Mouse (Mus musculus): Measurements from ENCODE around the gene Rdx. TPM values are rescaled to one million over a fixed set of nuclear protein-coding genes. Genes with fewer than 3 reads are reported as not detected.

Rdx gene
- polyA plus RNA-seq, 1 experiment from 2014 or later = 145 TPM

DNA sequence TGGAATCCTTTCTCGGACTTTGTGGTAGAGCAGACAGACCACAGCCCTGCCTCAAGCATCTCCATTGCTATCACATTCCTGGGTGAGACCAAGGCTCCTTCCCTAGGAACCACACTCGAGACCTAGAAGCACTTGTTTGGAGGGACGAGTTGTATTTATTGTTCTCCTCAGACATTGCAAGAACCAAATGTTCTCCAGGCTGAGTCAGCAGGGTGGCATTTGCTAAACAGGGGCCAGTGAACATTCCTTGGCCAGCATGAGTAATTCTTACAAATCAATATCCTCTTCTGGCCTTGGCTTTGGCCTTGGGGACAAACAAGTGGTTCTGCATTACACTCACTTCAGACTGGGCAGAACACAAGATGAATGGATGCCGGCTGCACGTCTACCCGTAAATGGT, 58.5 kb downstream of the Rdx start:
- no peaks in the 10 kb centered on the region for H3K36me3 ChIP-seq (ENCODE audit: control insufficient read depth, insufficient read depth, low read length)
- 88% methylated on average over 6 of the region's 6 CpGs for WGBS
- DNase-seq (ENCODE audit: low spot score) = no peak
- H3K4me2 ChIP-seq (ENCODE audit: low read depth, low read length) = no peak overlapping the region
- no peaks in the 10 kb centered on the region for H3K9me3 ChIP-seq (ENCODE audit: control insufficient read depth, low read length)
- no peak for ATAC-seq (ENCODE audit: low read depth)
- H3K4me3 ChIP-seq (ENCODE audit: low read depth, low read length) = no peak overlapping the region
- H3K27me3 ChIP-seq (replicated peaks; ENCODE audit: control insufficient read depth, insufficient read depth, low read length) = no peaks in the 10 kb centered on the region
- H3K9ac ChIP-seq (ENCODE audit: low read depth, low read length) = no peak overlapping the region
- no peaks in the 10 kb centered on the region for H3K4me1 ChIP-seq (ENCODE audit: control insufficient read depth, insufficient read depth, low read length)
- no peak overlapping the region for H3K27ac ChIP-seq (replicated peaks; ENCODE audit: low read depth, low read length)

DNA sequence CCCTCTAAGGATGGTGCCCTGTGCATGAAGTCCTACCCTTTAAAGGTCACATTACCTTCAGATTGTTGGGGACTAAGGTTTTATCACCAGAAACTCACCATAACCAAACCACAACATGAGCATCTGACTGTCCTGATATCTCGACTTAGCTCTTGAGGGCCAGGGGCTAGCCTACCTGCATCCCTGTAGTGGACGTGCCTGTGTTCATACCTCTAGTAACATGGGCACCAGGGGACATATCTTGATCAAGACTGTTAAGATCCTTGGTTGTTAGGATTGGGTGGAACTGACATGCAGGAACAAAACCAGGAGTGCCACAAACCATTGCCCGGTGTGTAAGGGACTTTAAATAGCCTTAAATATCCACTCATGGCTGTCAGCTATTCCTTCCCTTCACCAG, 60.2 kb downstream of the Rdx start:
- DNase-seq (ENCODE audit: low spot score) (no peak), ATAC-seq (ENCODE audit: low read depth) (no peak)
- Histone ChIP-seq H3K9me3 (ENCODE audit: control insufficient read depth, low read length) (no peaks in the 10 kb centered on the region), H3K27me3 (replicated peaks; ENCODE audit: control insufficient read depth, insufficient read depth, low read length) (no peaks in the 10 kb centered on the region), H3K27ac (replicated peaks; ENCODE audit: low read depth, low read length) (no peak overlapping the region), H3K4me1 (ENCODE audit: control insufficient read depth, insufficient read depth, low read length) (no peaks in the 10 kb centered on the region), H3K4me2 (ENCODE audit: low read depth, low read length) (no peak overlapping the region), H3K9ac (ENCODE audit: low read depth, low read length) (no peak overlapping the region), H3K36me3 (ENCODE audit: control insufficient read depth, insufficient read depth, low read length) (no peaks in the 10 kb centered on the region), H3K4me3 (ENCODE audit: low read depth, low read length) (no peak overlapping the region)
- WGBS = 94% methylated on average over 3 of the region's 3 CpGs

DNA sequence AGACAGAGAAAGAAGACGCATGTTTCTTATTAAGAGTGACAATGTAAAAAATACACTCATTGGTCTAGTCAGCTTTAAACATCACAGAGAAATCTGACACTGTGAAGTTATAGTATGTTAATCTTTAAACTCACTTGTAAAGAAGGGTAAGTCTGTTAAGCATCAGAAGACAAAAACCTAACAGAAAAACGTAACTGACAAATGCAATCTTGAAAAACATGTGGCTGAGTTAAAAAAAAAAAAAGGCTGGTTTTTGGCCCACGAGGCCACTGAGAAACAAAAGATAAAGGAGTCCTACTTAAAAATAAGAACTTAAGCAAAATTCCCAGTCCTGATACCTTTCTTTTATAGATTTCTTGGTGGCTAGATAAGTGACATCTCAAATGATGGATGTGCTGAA, 63.8 kb downstream of the Rdx start:
- no peak for DNase-seq (ENCODE audit: low spot score)
- no peak for ATAC-seq (ENCODE audit: low read depth)
- Histone ChIP-seq H3K9me3 (ENCODE audit: control insufficient read depth, low read length) (no peaks in the 10 kb centered on the region), H3K4me2 (ENCODE audit: low read depth, low read length) (no peak overlapping the region), H3K4me1 (ENCODE audit: control insufficient read depth, insufficient read depth, low read length) (no peaks in the 10 kb centered on the region), H3K36me3 (ENCODE audit: control insufficient read depth, insufficient read depth, low read length) (peaks cover 10% of the 10 kb centered on the region), H3K9ac (ENCODE audit: low read depth, low read length) (no peak overlapping the region), H3K27me3 (replicated peaks; ENCODE audit: control insufficient read depth, insufficient read depth, low read length) (no peaks in the 10 kb centered on the region), H3K4me3 (ENCODE audit: low read depth, low read length) (no peak overlapping the region), H3K27ac (replicated peaks; ENCODE audit: low read depth, low read length) (no peak overlapping the region)
- WGBS = 39% methylated on average over 3 of the region's 3 CpGs

DNA sequence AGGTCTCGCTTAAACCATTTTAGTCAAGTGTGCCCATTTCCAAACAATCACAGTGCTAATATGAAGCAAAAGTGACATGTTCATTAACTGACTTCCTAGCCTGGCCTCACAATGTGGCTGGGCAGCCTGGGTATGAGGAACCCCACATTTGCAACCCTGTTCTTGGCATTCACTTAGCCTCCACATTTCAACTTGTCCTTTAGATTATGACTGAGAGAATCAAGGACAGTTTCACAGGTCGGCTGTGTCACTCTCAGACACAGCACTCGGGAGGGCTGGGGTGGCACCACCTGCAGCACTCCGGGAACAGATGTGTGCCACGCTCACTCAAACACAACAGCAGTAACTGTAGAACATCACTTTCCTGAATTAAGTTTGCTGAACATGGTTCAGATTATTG, 66.1 kb downstream of the Rdx start:
- 84% methylated on average over 5 of the region's 5 CpGs for WGBS
- Histone ChIP-seq H3K9ac (ENCODE audit: low read depth, low read length) (no peak overlapping the region), H3K4me1 (ENCODE audit: control insufficient read depth, insufficient read depth, low read length) (no peaks in the 10 kb centered on the region), H3K9me3 (ENCODE audit: control insufficient read depth, low read length) (no peaks in the 10 kb centered on the region), H3K27ac (replicated peaks; ENCODE audit: low read depth, low read length) (no peak overlapping the region), H3K27me3 (replicated peaks; ENCODE audit: control insufficient read depth, insufficient read depth, low read length) (no peaks in the 10 kb centered on the region), H3K4me2 (ENCODE audit: low read depth, low read length) (no peak overlapping the region), H3K4me3 (ENCODE audit: low read depth, low read length) (no peak overlapping the region), H3K36me3 (ENCODE audit: control insufficient read depth, insufficient read depth, low read length) (peaks cover 23% of the 10 kb centered on the region)
- DNase-seq (ENCODE audit: low spot score) (no peak), ATAC-seq (ENCODE audit: low read depth) (no peak)

DNA sequence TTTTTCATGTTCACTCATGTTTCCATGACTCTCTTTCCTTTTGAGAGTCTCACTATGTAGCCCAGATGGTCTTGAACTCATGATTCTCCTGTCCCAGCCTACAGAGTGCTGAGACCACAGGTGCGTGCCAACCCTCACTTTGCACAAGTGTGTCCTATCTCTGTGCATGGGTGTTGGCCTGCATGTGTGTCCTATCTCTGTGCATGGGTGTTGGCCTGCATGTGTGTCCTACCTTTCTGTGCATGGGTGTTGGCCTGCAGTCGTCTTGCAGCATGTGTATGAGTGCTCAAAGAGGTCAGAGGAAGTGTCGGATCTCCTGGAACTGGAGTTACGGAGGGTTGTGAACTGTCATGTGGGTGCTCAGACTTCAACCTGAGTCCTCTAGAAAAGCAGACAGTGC, 72.2 kb downstream of the Rdx start:
- Histone ChIP-seq H3K4me3 (ENCODE audit: low read depth, low read length) (no peak overlapping the region), H3K36me3 (ENCODE audit: control insufficient read depth, insufficient read depth, low read length) (peaks cover 39% of the 10 kb centered on the region), H3K9ac (ENCODE audit: low read depth, low read length) (no peak overlapping the region), H3K4me2 (ENCODE audit: low read depth, low read length) (no peak overlapping the region), H3K9me3 (ENCODE audit: control insufficient read depth, low read length) (no peaks in the 10 kb centered on the region), H3K27me3 (replicated peaks; ENCODE audit: control insufficient read depth, insufficient read depth, low read length) (no peaks in the 10 kb centered on the region), H3K4me1 (ENCODE audit: control insufficient read depth, insufficient read depth, low read length) (no peaks in the 10 kb centered on the region), H3K27ac (replicated peaks; ENCODE audit: low read depth, low read length) (no peak overlapping the region)
- DNase-seq (ENCODE audit: low spot score) (no peak), ATAC-seq (ENCODE audit: low read depth) (no peak)
- WGBS = 81% methylated on average over 4 of the region's 4 CpGs

DNA sequence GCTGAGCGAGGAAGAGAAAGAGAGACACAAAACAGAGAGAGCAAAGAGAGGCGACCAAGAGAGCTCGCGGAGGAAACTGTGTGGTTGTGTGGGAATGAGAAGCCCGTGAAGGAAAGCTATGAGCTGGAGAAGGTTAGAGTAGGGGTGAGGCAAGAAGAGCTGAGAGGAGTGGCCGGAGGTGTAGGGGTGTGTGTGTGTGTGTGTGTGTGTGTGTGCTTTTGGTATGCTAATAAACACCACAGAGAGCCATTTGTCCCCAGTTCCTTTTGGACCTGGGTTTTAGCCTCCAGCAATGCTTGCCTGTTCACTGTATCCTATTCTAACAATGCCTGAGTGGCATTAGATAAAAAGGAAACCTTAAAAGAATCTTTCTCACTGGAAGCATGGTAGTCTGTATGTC, 78.3 kb downstream of the Rdx start:
- Histone ChIP-seq H3K4me1 (ENCODE audit: control insufficient read depth, insufficient read depth, low read length) (no peaks in the 10 kb centered on the region), H3K27ac (replicated peaks; ENCODE audit: low read depth, low read length) (no peak overlapping the region), H3K36me3 (ENCODE audit: control insufficient read depth, insufficient read depth, low read length) (peaks cover 14% of the 10 kb centered on the region), H3K4me3 (ENCODE audit: low read depth, low read length) (no peak overlapping the region), H3K27me3 (replicated peaks; ENCODE audit: control insufficient read depth, insufficient read depth, low read length) (no peaks in the 10 kb centered on the region), H3K9ac (ENCODE audit: low read depth, low read length) (no peak overlapping the region), H3K4me2 (ENCODE audit: low read depth, low read length) (no peak overlapping the region), H3K9me3 (ENCODE audit: control insufficient read depth, low read length) (no peaks in the 10 kb centered on the region)
- ATAC-seq (ENCODE audit: low read depth) (no peak), DNase-seq (ENCODE audit: low spot score) (no peak)
- 94% methylated on average over 6 of the region's 6 CpGs for WGBS

DNA sequence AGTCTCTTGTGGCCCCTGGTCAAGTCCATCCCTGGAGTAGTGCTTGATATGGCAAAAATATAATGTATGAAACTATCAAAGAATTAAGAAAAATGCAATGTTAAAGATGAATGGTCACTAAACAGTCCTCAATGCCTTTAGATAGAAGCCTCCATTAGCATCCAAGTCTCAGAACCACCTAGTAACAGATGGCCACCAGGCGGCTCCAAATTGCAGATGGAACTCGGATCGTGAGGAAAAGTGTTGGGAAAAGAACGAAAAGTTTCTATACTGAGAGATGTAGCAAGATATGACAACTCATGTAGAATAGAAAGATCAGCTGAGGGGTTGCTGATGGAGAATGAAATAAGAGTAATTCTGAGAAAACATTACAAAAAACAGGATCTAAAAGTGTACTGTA, 83.4 kb downstream of the Rdx start:
- ATAC-seq (ENCODE audit: low read depth) = no peak
- Histone ChIP-seq H3K4me1 (ENCODE audit: control insufficient read depth, insufficient read depth, low read length) (no peaks in the 10 kb centered on the region), H3K9ac (ENCODE audit: low read depth, low read length) (no peak overlapping the region), H3K27ac (replicated peaks; ENCODE audit: low read depth, low read length) (no peak overlapping the region), H3K4me3 (ENCODE audit: low read depth, low read length) (no peak overlapping the region), H3K9me3 (ENCODE audit: control insufficient read depth, low read length) (no peaks in the 10 kb centered on the region), H3K4me2 (ENCODE audit: low read depth, low read length) (no peak overlapping the region), H3K27me3 (replicated peaks; ENCODE audit: control insufficient read depth, insufficient read depth, low read length) (no peaks in the 10 kb centered on the region), H3K36me3 (ENCODE audit: control insufficient read depth, insufficient read depth, low read length) (peaks cover 8% of the 10 kb centered on the region)
- DNase-seq (ENCODE audit: low spot score) = no peak
- 55% methylated on average over 4 of the region's 4 CpGs for WGBS

DNA sequence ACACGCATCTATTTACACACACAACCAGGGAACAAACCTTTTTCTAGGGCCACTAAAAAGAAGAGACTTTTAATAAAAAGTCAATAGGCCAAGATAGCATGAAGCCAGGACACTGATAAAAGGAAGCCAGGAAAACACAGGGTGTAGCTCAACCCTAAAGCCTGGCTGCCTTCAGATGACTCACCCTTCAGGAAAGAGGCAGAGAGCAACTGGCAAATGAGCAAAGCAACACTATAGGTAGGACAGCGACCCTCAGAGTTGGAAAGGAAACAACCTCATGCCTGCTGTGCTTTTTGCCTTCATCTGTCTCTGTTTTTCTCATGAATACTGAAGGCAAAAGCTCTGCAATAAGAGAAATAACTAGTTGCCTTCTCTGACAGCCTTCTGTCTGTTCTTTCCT, 85.8 kb downstream of the Rdx start:
- no peaks in the 10 kb centered on the region for H3K27me3 ChIP-seq (replicated peaks; ENCODE audit: control insufficient read depth, insufficient read depth, low read length)
- H3K4me1 ChIP-seq (ENCODE audit: control insufficient read depth, insufficient read depth, low read length) = no peaks in the 10 kb centered on the region
- H3K4me2 ChIP-seq (ENCODE audit: low read depth, low read length) = no peak overlapping the region
- no peak for ATAC-seq (ENCODE audit: low read depth)
- 85% methylated on average over 2 of the region's 2 CpGs for WGBS
- no peak overlapping the region for H3K27ac ChIP-seq (replicated peaks; ENCODE audit: low read depth, low read length)
- no peak overlapping the region for H3K4me3 ChIP-seq (ENCODE audit: low read depth, low read length)
- no peak overlapping the region for H3K9ac ChIP-seq (ENCODE audit: low read depth, low read length)
- DNase-seq (ENCODE audit: low spot score) = no peak
- no peaks in the 10 kb centered on the region for H3K36me3 ChIP-seq (ENCODE audit: control insufficient read depth, insufficient read depth, low read length)
- no peaks in the 10 kb centered on the region for H3K9me3 ChIP-seq (ENCODE audit: control insufficient read depth, low read length)

Measured in embryonic facial prominence, embryonic 14.5 days (tissue).